Mouse (Mus musculus): ENCODE results near the gene Gdap1l1. TPM values are rescaled to one million over a fixed set of nuclear protein-coding genes. Genes with fewer than 3 reads are reported as not detected.
"Not testable (repeated sequence)": the region's sequence is repeated elsewhere in the genome, so short reads cannot be mapped to it uniquely, and the experiment has no call there.

Gene Gdap1l1
- total RNA-seq (2021): not detected
- long read RNA-seq, experiment 1: 0 reads
- long read RNA-seq, experiment 2: 0 reads

DNA sequence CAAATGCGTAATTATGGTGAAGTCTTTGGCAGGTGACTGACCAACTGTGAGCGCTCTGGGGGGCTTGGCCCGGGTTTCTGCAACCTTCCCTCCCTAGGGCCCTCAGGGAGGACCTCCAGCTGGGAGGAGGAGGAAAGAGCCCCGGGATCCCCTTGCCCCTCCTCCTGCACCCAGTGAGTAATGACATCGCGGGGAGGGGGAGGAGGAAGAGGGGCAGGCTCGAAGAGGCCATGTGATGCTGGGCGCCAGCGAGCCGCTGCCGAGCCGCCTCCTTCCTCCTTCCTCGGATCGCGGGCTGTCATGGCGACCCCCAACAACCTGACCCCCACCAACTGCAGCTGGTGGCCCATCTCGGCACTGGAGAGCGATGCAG is at the start of gene Gdap1l1:
Gene Gdap1l1 (plus strand): TSS at position 231 of the 373 bp plus-strand sequence.
- intact Hi-C loops (cut with DNase I): no loop called here
- no peak for DNase-seq

GRCm38 (mm10) chr2:163392436-163392835 is 45.8 kb upstream of the Gdap1l1 start:
- peak; percentile 58 to 59 for DNase-seq
- intact Hi-C loops (cut with DNase I): loop anchor here (10.0 kb wide), 1 partner anchor 468 kb away; no protein-coding TSS in a partner anchor

GRCm38 (mm10) chr2:163393241-163393640 is 45.0 kb upstream of the Gdap1l1 start:
- DNase-seq: no peak
- intact Hi-C loops (cut with DNase I): loop anchor here (10.0 kb wide), 1 partner anchor 468 kb away; no protein-coding TSS in a partner anchor

DNA sequence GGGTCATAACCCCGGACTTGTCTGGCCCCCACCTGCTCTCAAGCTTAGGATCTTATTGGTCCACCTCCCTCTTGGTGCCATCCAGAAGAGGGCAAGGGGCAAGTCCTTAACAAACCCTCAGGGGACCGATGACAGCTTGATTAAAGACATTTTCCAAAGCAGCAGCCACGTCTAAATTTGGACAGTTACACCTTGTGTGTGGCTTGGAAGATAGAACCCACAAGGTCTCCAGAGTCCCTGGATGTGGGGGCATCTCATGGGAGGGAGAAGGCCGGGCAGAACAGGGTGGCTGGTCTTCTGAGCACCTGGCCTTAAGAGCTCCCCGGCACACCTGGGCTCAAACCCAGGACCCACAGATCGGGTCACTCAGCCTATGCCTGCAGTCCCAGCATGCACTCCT is 44.3 kb upstream of the Gdap1l1 start:
- no peak for DNase-seq
- intact Hi-C loops (cut with DNase I): loop anchor here (10.0 kb wide), 1 partner anchor 469 kb away; no protein-coding TSS in a partner anchor

DNA sequence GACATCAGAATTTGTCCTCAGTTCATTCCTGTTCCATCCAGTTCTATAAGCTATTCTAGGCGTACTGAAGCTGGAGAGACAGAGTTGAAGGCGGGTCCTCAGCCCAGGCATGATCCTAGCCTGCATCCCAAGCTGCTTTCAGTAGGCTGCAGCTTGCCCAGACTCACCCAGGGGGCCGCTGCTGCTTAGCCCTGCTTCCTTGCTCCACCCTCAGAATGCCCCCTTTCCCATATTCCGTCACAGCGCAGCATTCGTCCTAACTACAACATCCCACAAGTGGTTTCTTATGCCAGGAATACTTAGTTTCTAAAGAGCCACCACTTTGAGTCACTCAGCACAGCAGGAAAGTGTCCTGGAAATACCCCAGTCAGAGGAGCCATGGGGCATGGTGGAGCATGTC is 43.3 kb upstream of the Gdap1l1 start:
- intact Hi-C loops (cut with DNase I): loop anchor here (5.0 to 10.0 kb wide), 2 partner anchors 33 to 470 kb away; no protein-coding TSS in a partner anchor
- DNase-seq: no peak

DNA sequence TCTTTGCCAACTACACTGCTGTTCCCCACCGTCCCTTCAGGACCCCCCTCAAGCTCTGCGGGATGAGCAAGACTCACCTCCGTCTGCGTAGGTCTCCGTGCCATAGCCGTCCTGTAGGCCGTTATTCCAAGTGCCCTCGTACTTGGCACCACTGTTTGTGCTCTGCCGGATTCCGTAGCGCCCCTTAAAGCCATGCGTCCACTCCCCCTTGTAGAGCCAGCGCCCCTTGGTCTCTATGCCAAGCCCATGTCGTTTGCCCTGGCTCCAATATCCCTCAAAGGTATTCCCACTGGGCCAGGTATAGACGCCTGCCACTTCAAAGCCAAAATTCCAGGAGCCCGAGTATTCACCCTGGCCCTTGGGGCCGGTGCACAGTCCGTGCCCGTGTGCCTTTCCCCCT is 41.2 kb upstream of the Gdap1l1 start:
- peak in 1 of 2 experiments; percentile 19 for DNase-seq
- intact Hi-C loops (cut with DNase I): loop anchor here (5.0 to 10.0 kb wide), 2 partner anchors 35 to 472 kb away; no protein-coding TSS in a partner anchor

DNA sequence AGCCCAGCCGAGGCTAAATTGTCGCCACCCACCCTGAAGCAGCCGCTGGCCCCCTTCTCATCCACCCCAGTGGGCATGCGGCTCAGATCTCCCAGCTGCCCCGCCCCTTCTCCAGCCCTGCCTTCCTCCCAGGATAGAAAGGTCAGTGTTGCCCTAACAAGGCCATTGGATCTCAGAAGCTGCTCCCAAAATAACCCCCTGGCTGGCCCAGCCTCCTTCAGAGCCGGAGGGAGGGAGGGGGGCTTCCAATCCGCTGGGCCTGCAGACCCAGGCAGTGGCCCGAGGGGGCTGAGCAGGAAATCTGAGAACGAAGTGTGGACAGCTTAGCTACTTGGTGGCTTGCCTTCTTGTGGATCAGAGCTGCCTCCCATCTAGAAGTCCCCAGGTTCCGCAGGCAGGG is 40.4 kb upstream of the Gdap1l1 start, which contains the start of gene Jph2:
Gene Jph2 (minus strand): TSS at position 89 of the 400 bp plus-strand sequence.
- DNase-seq: peak; percentile 60 to 68
- intact Hi-C loops (cut with DNase I): loop anchor here (5.0 to 10.0 kb wide), 2 partner anchors 36 to 473 kb away; no protein-coding TSS in a partner anchor

DNA sequence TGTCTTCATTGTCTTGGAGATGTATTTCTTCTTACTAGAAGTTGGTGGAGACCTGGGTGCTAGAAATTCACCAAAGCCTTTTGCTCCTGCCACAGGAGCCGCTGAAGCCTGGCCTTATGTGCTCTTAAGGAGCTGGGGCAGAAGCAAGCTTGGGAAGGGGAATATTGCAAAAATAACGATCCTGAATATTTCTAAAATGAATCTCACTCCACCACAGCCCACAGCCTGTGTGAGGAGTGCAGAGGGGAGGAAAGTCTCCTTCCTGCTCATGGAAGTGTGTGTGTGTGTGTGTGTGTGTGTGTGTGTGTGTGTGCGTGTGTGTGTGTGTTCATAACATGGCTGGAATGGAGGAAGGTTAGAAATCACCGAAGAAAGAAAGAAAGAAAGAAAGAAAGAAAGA is 39.5 kb upstream of the Gdap1l1 start:
- intact Hi-C loops (cut with DNase I): loop anchor here (5.0 to 10.0 kb wide), 2 partner anchors 36 to 474 kb away; no protein-coding TSS in a partner anchor
- DNase-seq: peak in 1 of 2 experiments; percentile 7

DNA sequence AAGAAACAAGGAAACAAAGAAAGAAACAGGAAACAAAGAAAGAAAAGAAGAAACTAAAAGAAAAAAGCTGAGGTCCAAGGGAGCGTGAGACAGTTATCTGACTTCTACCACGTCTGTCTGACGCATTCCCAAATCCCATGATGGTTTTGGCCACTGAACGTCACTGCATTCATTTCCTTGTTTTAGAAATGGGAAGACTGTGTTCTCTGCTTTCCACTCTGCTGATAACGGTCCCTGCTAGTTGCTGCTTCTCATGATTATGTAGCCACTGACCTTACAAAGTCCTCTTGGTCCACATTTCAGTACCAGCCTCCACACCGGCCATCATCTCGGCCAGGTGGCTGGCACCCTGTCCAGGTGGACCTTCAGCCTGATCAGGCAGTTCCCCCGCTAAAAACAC is 39.1 kb upstream of the Gdap1l1 start:
- intact Hi-C loops (cut with DNase I): loop anchor here (5.0 to 10.0 kb wide), 2 partner anchors 37 to 474 kb away; no protein-coding TSS in a partner anchor

DNA sequence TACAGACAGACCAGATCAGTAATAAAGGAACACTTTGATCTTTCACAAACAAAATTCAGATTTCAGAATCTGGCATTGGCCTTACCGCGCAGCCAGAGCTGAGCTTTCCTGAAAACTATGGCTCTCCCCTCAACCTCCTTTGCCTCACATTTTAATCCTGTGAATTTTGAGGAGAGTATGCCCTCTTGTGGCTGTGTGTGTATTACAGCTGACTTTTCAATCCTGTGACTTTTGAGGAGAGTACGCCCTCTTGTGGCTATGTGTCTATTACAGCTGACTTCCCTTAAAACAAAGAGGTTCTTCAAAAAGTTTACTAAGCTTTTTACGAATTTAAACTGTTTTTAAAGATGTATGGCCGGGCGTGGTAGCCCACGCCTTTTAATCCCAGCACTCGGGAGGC is 37.1 kb upstream of the Gdap1l1 start:
- DNase-seq: peak in 1 of 2 experiments; percentile 64
- intact Hi-C loops (cut with DNase I): loop anchor here (1.0 to 5.0 kb wide), 3 partner anchors 61 to 300 kb away; no protein-coding TSS in a partner anchor

More for the DNA sequence above, 39.1 kb upstream of the Gdap1l1 start:
- peak in 1 of 2 experiments; percentile 8 for DNase-seq

DNA sequence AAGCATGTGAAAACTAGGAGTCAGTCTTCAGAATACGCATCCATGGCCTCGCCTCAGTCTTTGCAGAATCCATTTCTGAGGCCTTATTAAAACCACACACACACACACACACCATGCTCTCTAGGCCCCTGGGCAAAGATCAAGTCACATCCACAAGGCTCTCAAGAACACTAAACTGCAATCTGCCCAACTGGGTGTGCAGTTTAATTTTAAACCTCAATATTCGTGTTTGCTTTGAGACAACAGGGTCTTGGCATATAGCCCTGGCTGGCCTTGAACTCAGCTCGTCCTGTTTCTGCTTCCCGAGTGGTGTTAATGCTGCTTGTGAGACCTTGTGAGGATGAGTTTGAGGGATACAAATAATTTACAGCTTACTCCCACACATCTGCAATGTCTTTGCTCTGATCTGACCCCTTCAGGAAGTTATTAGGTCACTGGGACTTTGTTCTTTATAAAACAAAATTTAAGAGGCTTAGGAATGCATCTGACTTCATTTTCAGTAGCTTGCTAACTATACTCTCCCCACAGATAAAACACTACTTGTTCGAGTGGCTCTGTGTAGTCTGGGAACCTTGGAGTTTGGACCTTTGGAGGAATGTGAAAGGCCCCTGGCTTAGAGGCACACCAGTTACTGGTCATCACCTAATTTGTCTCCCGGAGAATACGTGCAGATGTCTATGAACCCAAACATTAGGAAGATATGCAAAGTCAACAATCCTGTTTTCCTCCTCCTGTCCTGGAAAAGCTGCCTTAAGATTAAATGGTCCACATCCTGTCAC is 34.0 kb upstream of the Gdap1l1 start:
- no peak for DNase-seq
- intact Hi-C loops (cut with DNase I): loop anchor here (5.0 kb wide), 1 partner anchor 132 kb away; no protein-coding TSS in a partner anchor

- no peak for DNase-seq
- intact Hi-C loops (cut with DNase I): no loop called here
Measured at GRCm38 (mm10) chr2:163410211-163410610, 28.1 kb upstream of the Gdap1l1 start.

GRCm38 (mm10) chr2:163411344-163411743 is 26.9 kb upstream of the Gdap1l1 start:
- intact Hi-C loops (cut with DNase I); DNase-seq: not testable (repeated sequence)

GRCm38 (mm10) chr2:163411840-163412239 is 26.4 kb upstream of the Gdap1l1 start:
- DNase-seq: no peak
- intact Hi-C loops (cut with DNase I): no loop called here

GRCm38 (mm10) chr2:163412419-163412818 is 25.9 kb upstream of the Gdap1l1 start:
- DNase-seq: no peak
- intact Hi-C loops (cut with DNase I): no loop called here

DNA sequence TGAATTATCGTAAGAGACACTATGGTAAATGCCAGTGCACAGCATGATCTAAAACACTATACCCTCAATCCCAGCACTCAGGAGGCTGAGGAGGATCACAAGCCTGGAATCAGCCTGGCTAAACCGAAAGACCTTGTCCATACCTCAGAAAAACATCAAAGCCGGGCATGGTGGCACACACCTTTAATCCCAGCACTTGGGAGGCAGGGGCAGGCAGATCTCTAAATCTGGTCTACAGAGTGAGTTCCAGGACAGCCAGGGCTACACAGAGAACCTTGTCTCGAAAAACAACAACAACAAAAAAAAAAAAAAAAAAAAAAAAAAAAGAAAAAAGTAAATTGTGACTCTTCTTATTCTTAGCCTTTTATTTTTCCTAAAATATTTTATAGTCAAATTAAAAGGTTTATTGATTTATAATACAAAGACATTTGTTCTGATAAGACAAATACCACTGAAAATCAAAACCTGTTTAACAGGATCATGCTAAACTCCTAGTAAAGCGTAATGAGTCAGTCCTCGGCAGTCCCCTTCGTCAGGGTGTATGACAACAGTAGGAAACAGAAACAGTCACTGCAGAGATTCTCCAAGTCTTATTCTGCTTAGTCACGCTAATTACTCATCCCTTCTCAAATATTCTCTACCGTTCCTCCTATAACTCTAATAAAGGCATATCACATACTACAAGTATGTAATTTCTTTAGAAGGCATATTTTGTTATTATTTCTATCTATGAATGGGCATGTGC is 25.3 kb upstream of the Gdap1l1 start:
- intact Hi-C loops (cut with DNase I): no loop called here
- peak in 1 of 2 experiments; percentile 6 for DNase-seq

DNA sequence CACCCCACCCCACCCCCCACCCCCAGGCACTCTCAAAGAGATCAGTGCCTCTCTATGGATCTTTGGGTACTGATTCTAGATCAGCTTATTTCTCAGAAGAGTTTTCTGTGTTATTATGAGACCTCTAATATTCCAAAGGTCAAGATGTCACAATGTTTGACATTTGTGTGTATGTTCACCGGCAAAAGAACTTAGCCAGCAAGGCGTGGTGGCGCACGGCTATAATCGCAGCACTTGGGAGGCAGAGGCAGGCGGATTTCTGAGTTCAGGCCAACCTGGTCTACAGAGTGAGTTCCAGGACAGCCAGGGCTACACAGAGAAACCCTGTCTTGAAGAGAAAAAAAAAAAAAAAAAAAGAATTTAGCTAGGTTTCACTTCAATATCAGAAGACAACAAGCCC is 21.2 kb upstream of the Gdap1l1 start:
- DNase-seq: no peak
- intact Hi-C loops (cut with DNase I): no loop called here

DNA sequence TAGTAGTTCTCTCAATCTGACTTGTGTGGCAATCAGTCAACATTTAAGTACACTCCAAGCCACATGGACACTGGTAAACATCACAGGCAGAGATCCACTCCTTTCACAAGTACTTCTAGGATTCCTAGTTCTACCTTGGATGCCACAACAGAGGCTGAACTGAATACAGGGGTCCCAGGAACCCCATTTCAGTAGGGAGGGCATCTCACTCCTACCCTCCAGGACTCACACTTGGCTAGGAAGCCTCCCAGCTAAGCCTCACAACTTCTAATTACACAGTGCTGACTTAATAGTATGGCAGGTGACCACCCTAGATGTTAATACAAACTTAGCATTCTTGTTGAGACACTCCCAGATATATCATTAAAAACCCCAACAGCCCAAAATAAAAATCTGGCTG is 20.4 kb upstream of the Gdap1l1 start:
- intact Hi-C loops (cut with DNase I): no loop called here
- no peak for DNase-seq

- no peak for DNase-seq
- intact Hi-C loops (cut with DNase I): no loop called here
Measured at GRCm38 (mm10) chr2:163418841-163419345, 19.4 kb upstream of the Gdap1l1 start.

- DNase-seq: peak; percentile 98 to 99
- intact Hi-C loops (cut with DNase I): loop anchor here (5.0 kb wide), 1 partner anchor 53 kb away; the partner anchor contains the start of gene Fitm2
Measured at GRCm38 (mm10) chr2:163419346-163420045, 18.8 kb upstream of the Gdap1l1 start.

Data from gastrocnemius, postnatal 36 days (tissue).